Mouse (Mus musculus) G1E (cell line): ENCODE results near the gene Ptpn13.

ENCODE experiments used
- GATA2 ChIP-seq: IDR thresholded peaks from 2 replicates; pipeline ENCODE4 v1.6.1; 2012; ENCODE audit warnings: low read depth, low read length, inconsistent platforms, borderline replicate concordance
- POLR2AphosphoS5 ChIP-seq: IDR thresholded peaks from 2 replicates; pipeline ENCODE4 v1.6.1; 2012; ENCODE audit warnings: low read depth, low read length, inconsistent platforms; ENCODE audit not compliant: insufficient replicate concordance

DNA sequence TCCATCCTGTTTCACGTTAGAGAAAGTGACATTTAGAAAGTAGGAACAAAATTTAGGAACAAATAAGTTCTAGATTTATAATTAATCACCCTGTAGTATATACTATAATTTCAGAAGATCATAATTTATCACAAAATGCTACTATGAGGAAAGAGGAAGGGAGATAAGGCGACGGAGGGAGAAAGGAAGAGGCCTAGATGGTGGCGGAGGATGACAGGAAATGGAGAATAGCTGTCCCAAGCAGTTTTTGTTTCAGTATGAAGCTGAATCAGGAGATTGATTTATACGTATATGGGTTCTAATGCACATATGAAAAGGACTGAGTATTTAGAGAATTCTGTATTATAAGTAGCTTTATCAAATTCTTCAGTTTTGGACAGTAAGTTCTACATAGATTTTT, 47.7 kb downstream of the Ptpn13 start:
- TF ChIP-seq POLR2AphosphoS5 (no peak), GATA2 (no peak)
